Mouse (Mus musculus) heart, postnatal 0 days (tissue): ENCODE measurements around the gene Coa5.

Experiments used
- CTCF ChIP-seq: IDR thresholded peaks from 2 replicates; pipeline ENCODE4 v1.5.1; 2016; ENCODE audit warnings: antibody characterized with exemption, control low read depth, low read depth
- EP300 ChIP-seq: IDR thresholded peaks from 2 replicates; pipeline ENCODE4 v1.6.1; 2016; ENCODE audit warnings: antibody characterized with exemption, low read depth

DNA sequence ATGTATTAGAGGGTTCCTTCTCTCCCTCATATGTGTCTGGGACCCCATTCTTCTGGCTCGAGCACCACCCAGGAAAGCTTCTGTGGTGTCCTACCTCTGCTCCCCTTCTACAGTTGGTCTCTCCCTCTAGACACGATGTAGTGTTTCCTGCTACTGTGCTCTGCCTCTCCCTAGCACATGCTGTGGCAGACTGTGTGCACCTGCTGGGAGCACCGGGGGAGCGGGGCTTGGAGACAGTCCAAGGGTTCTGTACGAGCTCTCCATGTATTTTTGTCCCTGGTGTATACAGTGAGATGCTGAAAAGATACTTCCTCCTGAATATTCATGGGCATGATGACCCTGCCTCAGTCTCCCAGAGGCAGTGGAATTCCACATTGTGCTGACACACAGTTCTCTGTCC, 36.7 kb downstream of the Coa5 start:
- TF ChIP-seq CTCF (no peak), EP300 (no peak)
